Mouse (Mus musculus) cerebellum, adult 2 months (tissue): ENCODE measurements around the gene Anxa3.

Experiments
- CTCF ChIP-seq: fragments of 200-500 bp; IDR thresholded peaks from 2 replicates; pipeline ENCODE4 v1.5.1; 2011; ENCODE audit warnings: low read depth, mild to moderate bottlenecking, control low read depth, low read length, moderate library complexity, borderline replicate concordance; ENCODE audit not compliant: insufficient read depth
- POLR2A ChIP-seq: fragments of 200-500 bp; IDR thresholded peaks from 2 replicates; pipeline ENCODE4 v1.6.1; 2011; ENCODE audit warnings: low read length, control low read depth, borderline replicate concordance; ENCODE audit not compliant: insufficient read depth

GRCm38 (mm10) chr5:96847986-96848385, 54.8 kb downstream of the Anxa3 start:
- no peak for TF ChIP-seq CTCF
- TF ChIP-seq POLR2A, result no peak
